Mouse (Mus musculus) liver, embryonic 14.5 days (tissue): ENCODE results near the gene Gm20422. TPM values are rescaled to one million over a fixed set of nuclear protein-coding genes. Genes with fewer than 3 reads are reported as not detected.
A peak's percentile ranks its signal among the peaks of the same experiment; 100 is the strongest.

ENCODE experiments used
- ATAC-seq: fragments of 200-750 bp; cut with Nextera tagmentation; 2 replicates; pipeline ENCODE4 v1.8.0; 2017; ENCODE audit warnings: moderate number of reproducible peaks, mild to moderate bottlenecking, moderate library complexity; ENCODE audit not compliant: insufficient read depth
- DNase-seq, 3 experiments: peaks; one replicate each; pipeline ENCODE4 v3.0.0-alpha.2; 2012 to 2013; ENCODE audit warnings: low read depth in 3 of 3, low spot score in 3 of 3
- H3K27ac ChIP-seq: fragments of 300-500 bp; sonication (generic); 2 replicates; pipeline ENCODE4 v1.5.1; 2014; ENCODE audit warnings: moderate library complexity, mild to moderate bottlenecking, control low read depth, inconsistent platforms
- H3K27me3 ChIP-seq: fragments of 300-500 bp; sonication (generic); 2 replicates; pipeline ENCODE4 v1.6.1; 2014; ENCODE audit warnings: mild to moderate bottlenecking, low read length, moderate library complexity; ENCODE audit not compliant: control insufficient read depth, insufficient read depth
- H3K36me3 ChIP-seq: fragments of 300-500 bp; sonication (generic); replicated peaks from 2 replicates; pipeline ENCODE4 v1.6.1; 2014; ENCODE audit warnings: low read depth; ENCODE audit not compliant: control insufficient read depth, insufficient read depth
- H3K4me1 ChIP-seq, 2 experiments: fragments of 200-500 bp in 1 of 2; fragments of 300-500 bp in 1 of 2; sonication (generic) in 1 of 2; replicated peaks; 2 replicates each; pipeline ENCODE4 v1.6.1; 2012 to 2014; ENCODE audit warnings: antibody characterized with exemption in 1 of 2, inconsistent platforms in 1 of 2, low read length in 1 of 2; ENCODE audit not compliant: control insufficient read depth in 2 of 2, insufficient read depth in 2 of 2
- H3K4me2 ChIP-seq: fragments of 300-500 bp; sonication (generic); 2 replicates; pipeline ENCODE4 v1.6.1; 2014; ENCODE audit warnings: low read depth, mild to moderate bottlenecking, control low read depth, moderate library complexity
- H3K4me3 ChIP-seq, 2 experiments: fragments of 200-500 bp in 1 of 2; fragments of 300-500 bp in 1 of 2; sonication (generic) in 1 of 2; 2 replicates each; pipeline ENCODE4 v1.5.1; 2012 to 2014; ENCODE audit warnings: low read depth in 2 of 2, low read length in 2 of 2, mild to moderate bottlenecking in 2 of 2, control low read depth in 1 of 2, inconsistent platforms in 1 of 2, moderate library complexity in 1 of 2; ENCODE audit not compliant: insufficient read depth in 1 of 2
- H3K9ac ChIP-seq: fragments of 300-500 bp; sonication (generic); replicated peaks from 2 replicates; pipeline ENCODE4 v1.6.1; 2014; ENCODE audit warnings: mild to moderate bottlenecking, control low read depth, moderate library complexity
- H3K9me3 ChIP-seq: fragments of 300-500 bp; sonication (generic); 2 replicates; pipeline ENCODE4 v1.6.1; 2016; ENCODE audit warnings: low read length, mixed read lengths; ENCODE audit not compliant: control insufficient read depth
- CTCF ChIP-seq: IDR thresholded peaks from 2 replicates; pipeline ENCODE4 v1.5.1; 2016; ENCODE audit warnings: antibody characterized with exemption, low read depth, control low read depth
- EP300 ChIP-seq: IDR thresholded peaks from 2 replicates; pipeline ENCODE4 v1.6.1; 2016; ENCODE audit warnings: antibody characterized with exemption, low read depth
- WGBS: fragments of 180-500 bp; shearing (Covaris S2); extraction: QIAGEN DNeasy Blood & Tissue Kit; methylation state at CpG from one replicate; pipeline ENCODE4 v1.1.7; 2014; ENCODE audit not compliant: insufficient replicate concordance; 5-methylcytosine and 5-hydroxymethylcytosine counted together
- polyA plus RNA-seq, 2 experiments: library from polyadenylated mRNA; depleted of rRNA in 1 of 2; stranded (reverse) in 1 of 2; unstranded in 1 of 2; fragments of >200 nt; fragmentation: Nextera tagmentation in 1 of 2; extraction: Ambion mirVana in 1 of 2; gene quantifications; 2 replicates each; pipeline versions ENCODE4 v1.2.1 to v1.2.3; 2012 to 2014

Gm20422 gene
- polyA plus RNA-seq, 2 experiments = 0.32 to 1.0 TPM

DNA sequence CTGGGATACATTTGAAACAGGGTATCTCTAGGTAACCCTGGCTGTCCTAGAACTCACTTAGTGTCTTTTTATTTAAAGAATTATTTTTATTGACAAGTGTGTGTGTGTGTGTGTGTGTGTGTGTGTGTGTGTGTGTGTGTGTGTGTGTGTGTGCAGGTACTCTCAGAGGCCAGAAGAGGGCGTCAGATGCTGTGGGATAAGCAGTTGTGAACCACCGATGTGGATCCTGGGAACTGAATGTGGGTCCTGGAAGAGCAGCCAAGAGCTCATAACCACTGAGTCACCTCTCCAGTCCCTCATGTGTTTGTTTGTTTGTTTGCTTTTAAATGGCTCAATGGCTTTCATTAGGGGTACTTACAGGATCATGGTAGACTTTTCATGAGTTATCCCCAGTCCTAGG lies 40.2 kb upstream of the Gm20422 start:
- no peak overlapping the region for H3K4me3 ChIP-seq
- no peaks in the 10 kb centered on the region for H3K4me1 ChIP-seq
- ATAC-seq (no peak), DNase-seq (no peak)
- no peak for TF ChIP-seq CTCF
- no peak for TF ChIP-seq EP300
- H3K4me2 ChIP-seq = no peak overlapping the region
- WGBS = 76% methylated on average over 2 of the region's 2 CpGs
- no peaks in the 10 kb centered on the region for H3K9me3 ChIP-seq
- no peaks in the 10 kb centered on the region for H3K27me3 ChIP-seq
- H3K9ac ChIP-seq = no peak overlapping the region
- H3K27ac ChIP-seq = no peak overlapping the region
- H3K36me3 ChIP-seq = no peaks in the 10 kb centered on the region

DNA sequence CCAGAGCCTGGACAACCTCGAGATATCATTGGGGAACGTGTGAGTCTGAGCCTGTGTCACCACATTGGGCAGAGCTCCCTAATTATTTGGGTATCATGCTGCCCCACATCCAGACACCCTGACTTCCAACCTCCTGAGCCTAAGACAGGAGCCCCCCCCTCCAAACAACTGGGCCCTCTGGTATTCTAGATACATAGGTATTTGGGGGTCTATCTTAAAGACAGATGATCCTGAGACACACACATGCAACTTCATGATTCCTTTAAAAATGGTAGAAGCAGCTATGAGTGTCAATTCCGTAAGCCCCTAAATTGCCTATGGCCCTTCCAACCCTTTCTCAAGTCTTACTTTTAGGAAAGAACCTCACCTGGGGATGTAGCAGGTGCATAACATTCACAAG lies 35.1 kb upstream of the Gm20422 start:
- peaks cover 19% of the 10 kb centered on the region for H3K36me3 ChIP-seq
- no peak overlapping the region for H3K4me3 ChIP-seq

DNA sequence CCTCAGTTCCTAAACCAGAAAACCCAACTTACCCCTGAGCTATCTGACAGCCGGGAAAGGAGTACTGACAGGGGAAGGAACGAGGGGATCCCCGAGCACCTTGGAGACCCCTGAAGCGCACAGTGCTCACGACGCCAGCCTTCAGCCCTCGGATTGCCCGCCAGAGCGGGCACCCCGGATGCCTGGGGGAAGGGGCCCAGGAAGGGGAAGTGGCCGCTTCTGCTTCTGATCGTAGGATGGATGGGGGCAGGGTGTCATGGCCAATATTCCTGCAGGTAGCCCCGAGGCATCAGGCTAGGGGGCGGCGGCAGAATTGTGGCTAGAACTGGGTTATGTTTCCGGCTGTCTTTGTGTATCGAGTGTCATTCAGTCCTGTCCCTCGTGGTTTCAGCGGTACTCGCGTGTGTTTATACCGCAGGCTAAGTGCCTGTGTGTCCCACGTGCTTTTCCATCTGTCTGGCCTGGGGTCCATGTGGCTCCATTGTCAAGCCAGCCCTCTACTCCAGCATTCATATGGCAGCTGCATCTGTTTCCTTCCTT lies 34.2 kb upstream of the Gm20422 start:
- TF ChIP-seq CTCF (no peak), EP300 (no peak)
- ATAC-seq (peak; percentile 36; the same call in 1 of the 2 replicates), DNase-seq (no peak)
- H3K9ac ChIP-seq = peak overlapping the region; percentile 57
- no peak overlapping the region for H3K27ac ChIP-seq
- no peaks in the 10 kb centered on the region for H3K9me3 ChIP-seq
- peaks cover 25% of the 10 kb centered on the region for H3K36me3 ChIP-seq
- H3K4me1 ChIP-seq = peaks cover 4 to 7% of the 10 kb centered on the region in 2 experiments; a peak in 3 of 4 replicates
- no peaks in the 10 kb centered on the region for H3K27me3 ChIP-seq
- peak overlapping the region; percentile 47 to 63 for H3K4me3 ChIP-seq
- peak overlapping the region; percentile 97 for H3K4me2 ChIP-seq
- WGBS = under 1% methylated on average over 23 of the region's 23 CpGs

More for the DNA sequence above, 35.1 kb upstream of the Gm20422 start:
- Histone ChIP-seq H3K4me2 (no peak overlapping the region), H3K4me1 (peaks cover 4 to 7% of the 10 kb centered on the region in 2 experiments; a peak in 3 of 4 replicates), H3K27ac (no peak overlapping the region), H3K27me3 (no peaks in the 10 kb centered on the region), H3K9ac (no peak overlapping the region), H3K9me3 (no peaks in the 10 kb centered on the region)
- 37% methylated on average over 3 of the region's 3 CpGs for WGBS
- ATAC-seq = no peak
- TF ChIP-seq EP300 = no peak
- TF ChIP-seq CTCF = no peak
- DNase-seq = no peak

DNA sequence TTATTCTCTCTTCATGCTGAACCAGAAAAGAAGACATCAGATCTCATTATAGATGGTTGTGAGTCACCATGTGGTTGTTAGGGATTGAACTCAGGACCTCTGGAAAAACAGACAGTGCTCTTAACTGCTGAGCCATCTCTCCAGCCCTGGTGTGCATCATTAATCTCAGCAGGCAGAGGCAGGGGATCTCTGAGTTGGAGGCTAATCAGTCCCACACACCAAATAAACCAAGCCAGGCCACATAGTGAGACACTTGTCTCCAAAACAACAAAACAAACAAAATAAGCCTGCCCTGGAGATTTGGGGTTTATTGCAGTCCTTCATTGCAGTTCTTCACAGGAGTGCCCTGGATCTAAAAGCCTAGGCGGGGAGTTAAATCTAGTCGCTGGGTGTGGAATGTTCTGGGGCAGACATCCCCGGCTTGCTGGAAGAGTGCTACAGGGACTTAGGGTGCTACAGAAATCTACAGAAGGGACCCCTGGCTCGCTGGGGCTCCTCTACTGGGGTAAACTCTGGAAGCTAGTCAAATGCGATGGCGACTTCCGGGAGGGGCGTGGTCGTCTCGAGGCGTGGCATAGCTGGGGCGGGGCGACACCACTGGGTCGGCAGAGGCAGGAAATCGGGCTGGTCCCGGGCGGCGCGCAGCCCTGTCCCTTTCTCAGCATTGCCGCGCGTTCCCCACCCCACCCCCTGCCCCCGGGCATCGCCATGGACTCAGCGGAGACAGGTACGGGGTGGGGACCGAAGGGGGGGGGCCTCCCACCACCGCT lies 33.6 kb upstream of the Gm20422 start, which contains the start of gene Gmip:
Gene Gmip, plus strand, starts transcription at position 586 of the 770 bp plus-strand sequence.
- TF ChIP-seq EP300 = no peak
- H3K4me2 ChIP-seq = peak within 1 kb of the TSS; percentile 97
- DNase-seq (peak; percentile 47 to 59 (median 58)), ATAC-seq (peak; percentile 68)
- peak within 1 kb of the TSS; percentile 57 for H3K9ac ChIP-seq
- H3K36me3 ChIP-seq = peaks cover 31% of the 10 kb centered on the region
- no peaks in the 10 kb centered on the region for H3K9me3 ChIP-seq
- whole genome bisulfite sequencing = 5% methylated on average over 28 of the region's 28 CpGs
- H3K4me3 ChIP-seq = peak within 1 kb of the TSS; percentile 47 to 63
- H3K27me3 ChIP-seq = no peaks in the 10 kb centered on the region
- peaks cover 4 to 7% of the 10 kb centered on the region in 2 experiments; a peak in 3 of 4 replicates for H3K4me1 ChIP-seq
- no peak within 1 kb of the TSS for H3K27ac ChIP-seq

DNA sequence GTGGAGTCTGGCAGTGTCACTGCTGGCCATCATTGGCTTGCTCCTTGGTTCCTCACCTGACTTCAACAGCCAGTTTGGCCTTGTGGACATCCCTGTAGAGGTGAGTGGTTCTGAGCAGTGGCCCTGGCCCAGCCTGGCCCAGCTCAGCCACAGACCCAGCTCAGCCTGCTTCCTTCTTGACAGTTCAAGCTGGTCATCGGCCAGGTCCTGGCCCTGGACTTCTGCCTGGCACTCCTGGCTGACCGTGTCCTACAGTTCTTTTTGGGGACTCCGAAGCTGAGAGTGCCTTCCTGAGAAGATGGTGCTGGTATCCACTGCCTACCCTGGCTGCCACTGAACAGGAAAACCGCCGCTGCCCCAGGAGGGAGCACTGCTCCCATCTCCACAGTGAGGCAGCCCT lies 32.5 kb upstream of the Gm20422 start:
- no peak overlapping the region for H3K4me3 ChIP-seq
- ATAC-seq (no peak), DNase-seq (no peak)
- H3K27me3 ChIP-seq = no peaks in the 10 kb centered on the region
- H3K4me1 ChIP-seq = peaks cover 4 to 7% of the 10 kb centered on the region in 2 experiments; a peak in 3 of 4 replicates
- no peak overlapping the region for H3K4me2 ChIP-seq
- no peak overlapping the region for H3K9ac ChIP-seq
- TF ChIP-seq EP300 (no peak), CTCF (no peak)
- no peak overlapping the region for H3K27ac ChIP-seq
- H3K9me3 ChIP-seq = no peaks in the 10 kb centered on the region
- peaks cover 41% of the 10 kb centered on the region for H3K36me3 ChIP-seq
- WGBS = 89% methylated on average over 5 of the region's 5 CpGs
